Mouse (Mus musculus) gastrocnemius, postnatal 25 days (tissue): ENCODE results near the gene Gm17027. TPM values are rescaled to one million over a fixed set of nuclear protein-coding genes. Genes with fewer than 3 reads are reported as not detected.
A peak's percentile ranks its signal among the peaks of the same experiment; 100 is the strongest.
"Not testable (repeated sequence)": the region's sequence is repeated elsewhere in the genome, so short reads cannot be mapped to it uniquely, and the experiment has no call there.

ENCODE experiments used
- DNase-seq: peaks from one replicate; pipeline ENCODE4 v3.0.0; 2022
- long read RNA-seq, 2 experiments: library from polyadenylated mRNA; stranded (forward); transcript quantifications; one replicate each; pipeline ENCODE4 v2.0.0; 2021
- total RNA-seq, 2 experiments: library from RNA; stranded (reverse); gene quantifications; 1 replicate in 1 of 2; 2 replicates in 1 of 2; pipeline ENCODE4 v1.2.3; 2021

Gene Gm17027
- total RNA-seq = not detected
- long read RNA-seq, experiment 1 = 0 reads
- long read RNA-seq, experiment 2 = 0 reads

DNA sequence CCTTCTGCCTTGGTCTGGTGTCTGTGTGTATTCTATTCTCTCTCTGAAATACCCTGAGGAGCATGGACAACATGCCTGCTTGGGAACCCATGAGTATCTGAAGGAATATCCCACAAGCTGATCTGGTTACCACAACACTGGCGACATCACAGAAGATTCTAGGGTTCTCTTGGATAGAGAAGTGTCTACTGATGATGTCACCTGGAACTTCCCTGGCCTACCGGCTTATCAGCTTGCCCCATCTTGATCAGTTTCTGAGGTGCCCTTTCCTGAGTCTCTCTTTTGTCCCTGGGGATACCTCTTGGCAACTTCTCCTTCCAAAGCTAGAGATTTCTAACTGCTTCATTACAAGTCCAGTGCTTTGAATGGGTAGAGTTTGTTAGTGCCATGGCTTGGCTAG is at the start of gene Gm17027:
Gm17027 (minus strand) TSS at position 101 of the 400 bp plus-strand sequence.
- DNase-seq = not testable (repeated sequence)

DNA sequence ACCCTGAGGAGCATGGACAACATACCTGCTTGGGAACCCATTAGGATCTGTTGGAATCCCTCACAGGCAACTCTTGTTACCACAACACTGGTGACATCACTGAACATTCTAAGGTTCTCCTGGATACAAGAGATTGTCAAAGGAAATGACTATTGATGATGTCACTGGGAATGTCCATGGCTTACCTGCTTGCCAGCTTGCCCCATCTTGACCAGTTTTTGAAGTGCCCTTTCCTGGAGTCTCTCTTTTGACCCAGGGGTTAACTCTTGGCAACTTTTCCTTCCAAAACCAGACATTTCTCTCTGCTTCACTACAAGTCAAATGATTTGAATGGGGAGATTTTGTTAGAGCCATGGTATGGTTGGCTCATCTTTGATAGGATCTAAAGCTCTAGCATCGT is 28.3 kb upstream of the Gm17027 start, which contains the start of gene Gm3573:
Gm3573 (minus strand) TSS at position 101 of the 400 bp plus-strand sequence.
- DNase-seq = not testable (repeated sequence)

DNA sequence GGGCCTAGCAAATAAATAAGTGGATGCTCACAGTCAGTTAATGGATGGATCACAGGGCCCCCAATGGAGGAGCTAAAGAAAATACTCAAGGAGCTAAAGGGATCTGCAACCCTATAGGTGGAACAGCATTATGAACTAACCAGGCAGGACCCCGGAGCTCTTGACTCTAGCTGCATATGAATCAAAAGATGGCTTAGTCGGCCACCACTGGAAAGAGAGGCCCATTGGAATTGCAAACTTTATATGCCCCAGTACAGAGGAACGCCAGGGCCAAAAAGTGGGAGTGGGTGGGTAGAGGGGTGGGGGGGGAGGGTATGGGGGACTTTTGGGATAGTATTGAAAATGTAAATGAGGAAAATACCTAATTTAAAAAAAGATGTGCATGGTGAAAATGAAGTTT is 21.5 kb upstream of the Gm17027 start:
- peak; percentile 6 for DNase-seq

DNA sequence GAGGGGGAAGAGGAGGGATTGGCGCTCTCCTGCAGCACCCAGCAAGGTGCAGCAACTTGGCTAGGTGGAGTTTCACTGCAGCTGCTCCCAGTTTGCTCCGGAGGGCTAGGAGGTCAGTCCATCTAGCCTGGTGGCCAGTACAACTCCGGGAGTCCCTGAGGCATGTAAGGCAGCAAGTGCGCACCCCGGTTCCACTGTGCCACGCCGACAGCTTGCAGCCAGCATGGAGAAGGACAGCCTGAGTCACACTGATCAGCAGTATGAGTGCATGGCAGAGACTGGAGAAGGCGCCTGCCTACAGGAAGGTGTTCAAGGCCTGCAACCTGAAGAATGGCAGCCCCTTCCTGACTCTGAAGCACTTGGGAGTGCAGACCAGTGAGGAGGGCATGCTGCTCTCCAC is 27.9 kb downstream of the Gm17027 start:
- not testable (repeated sequence) for DNase-seq

DNA sequence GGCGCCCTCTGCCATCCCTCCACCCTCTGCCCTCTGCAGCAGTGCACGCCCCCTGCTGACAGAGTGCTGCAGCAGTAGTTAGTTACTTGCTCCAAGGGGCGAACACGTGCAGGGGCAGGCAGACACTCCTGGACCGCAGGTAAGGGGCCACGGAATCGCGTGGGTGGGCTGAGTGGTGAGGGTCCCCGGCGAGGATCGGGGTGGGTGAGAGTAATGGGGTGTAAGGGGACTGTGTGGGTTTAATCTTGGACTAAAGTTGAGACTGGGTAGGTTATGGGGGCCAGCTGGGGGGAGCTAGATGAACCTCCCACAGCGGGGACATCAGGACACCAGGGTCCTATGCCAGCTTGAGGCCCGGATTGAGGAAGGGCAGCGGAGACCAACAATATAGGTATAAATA is 28.6 kb downstream of the Gm17027 start:
- peak; percentile 3 for DNase-seq

DNA sequence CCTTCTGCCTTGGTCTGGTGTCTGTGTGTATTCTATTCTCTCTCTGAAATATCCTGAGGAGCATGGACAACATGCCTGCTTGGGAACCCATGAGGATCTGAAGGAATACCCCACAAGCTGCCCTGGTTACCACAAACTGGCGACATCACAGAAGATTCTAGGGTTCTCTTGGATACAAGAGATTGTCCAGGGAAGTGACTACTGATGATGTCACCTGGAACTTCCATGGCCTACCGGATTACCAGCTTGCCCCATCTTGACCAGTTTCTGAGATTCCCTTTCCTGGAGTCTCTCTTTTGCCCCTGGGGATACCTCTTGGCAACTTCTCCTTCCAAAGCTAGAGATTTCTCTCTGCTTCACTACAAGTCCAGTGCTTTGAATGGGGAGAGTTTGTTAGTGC is 45.2 kb downstream of the Gm17027 start, which contains the start of gene Gm7951:
Gm7951 (minus strand) TSS at position 101 of the 400 bp plus-strand sequence.
- DNase-seq = not testable (repeated sequence)

Other genes with a start within 250 kb of the Gm17027 start
- not detected for gene 1700049E17Rik1, start 237.7 kb downstream of the Gm17027 start, total RNA-seq
- not detected for gene 1700024B05Rik, start 218.6 kb downstream of the Gm17027 start, total RNA-seq
- gene Gm6401, start 194.7 kb downstream of the Gm17027 start, total RNA-seq = not detected
- not detected for gene Gm3543, start 179.3 kb downstream of the Gm17027 start, total RNA-seq
- not detected for gene Gm7951, start 45.3 kb downstream of the Gm17027 start, total RNA-seq
- not detected for gene Gm3573, start 28.2 kb upstream of the Gm17027 start, total RNA-seq
- not detected for gene Gm17026, start 97.4 kb upstream of the Gm17027 start, total RNA-seq
- not detected for gene Gm9611, start 134.7 kb upstream of the Gm17027 start, total RNA-seq
- not detected for gene Gm7995, start 147.6 kb upstream of the Gm17027 start, total RNA-seq